Mouse (Mus musculus): ENCODE results near the gene Adcy7. TPM values are rescaled to one million over a fixed set of nuclear protein-coding genes. Genes with fewer than 3 reads are reported as not detected.

Adcy7 gene
- polyA plus RNA-seq, 1 experiment from 2014 or later = 2.2 TPM

GRCm38 (mm10) chr8:88376836-88377582 lies 104.8 kb downstream of the Adcy7 start:
- no peak overlapping the region for H3K4me3 ChIP-seq (ENCODE audit: low read depth, low read length)
- no peak overlapping the region for H3K27ac ChIP-seq (ENCODE audit: low read depth, low read length)
- 21% methylated on average over 19 of the region's 19 CpGs for WGBS
- H3K4me2 ChIP-seq (ENCODE audit: low read depth, low read length) = no peak overlapping the region
- no peaks in the 10 kb centered on the region for H3K27me3 ChIP-seq (ENCODE audit: control insufficient read depth, insufficient read depth, low read length)
- peak; percentile 86 for ATAC-seq (ENCODE audit: low read depth)
- no peak overlapping the region for H3K9ac ChIP-seq (replicated peaks; ENCODE audit: low read depth, low read length)
- peaks cover 7% of the 10 kb centered on the region for H3K4me1 ChIP-seq (ENCODE audit: control insufficient read depth, insufficient read depth, low read length)
- H3K36me3 ChIP-seq (ENCODE audit: control insufficient read depth, insufficient read depth, low read length) = no peaks in the 10 kb centered on the region
- H3K9me3 ChIP-seq (ENCODE audit: control insufficient read depth, low read length) = no peaks in the 10 kb centered on the region

Other genes with a start within 250 kb of the Adcy7 start
- 25.3 and 27.3 TPM in 2 replicates for gene Cnep1r1, start 153.6 kb upstream of the Adcy7 start, polyA plus RNA-seq (2014; fragmentation: Nextera tagmentation; extraction: Ambion mirVana)
- gene Heatr3, start 134.5 kb upstream of the Adcy7 start, polyA plus RNA-seq (2014; fragmentation: Nextera tagmentation; extraction: Ambion mirVana) = 42.9 and 44.4 TPM in 2 replicates
- gene Tent4b, start 73.2 kb upstream of the Adcy7 start, polyA plus RNA-seq (2014; fragmentation: Nextera tagmentation; extraction: Ambion mirVana) = 16.0 and 18.8 TPM in 2 replicates
- gene Brd7, start 89.8 kb downstream of the Adcy7 start, polyA plus RNA-seq (2014; fragmentation: Nextera tagmentation; extraction: Ambion mirVana) = 66.1 and 68.8 TPM in 2 replicates
- 29.9 and 38.4 TPM in 2 replicates for gene Nkd1, start 249.0 kb downstream of the Adcy7 start, polyA plus RNA-seq (2014; fragmentation: Nextera tagmentation; extraction: Ambion mirVana)